Mouse (Mus musculus): ENCODE measurements around the gene Vmn1r2. TPM values are rescaled to one million over a fixed set of nuclear protein-coding genes. Genes with fewer than 3 reads are reported as not detected.
"Not testable (repeated sequence)": the region's sequence is repeated elsewhere in the genome, so short reads cannot be mapped to it uniquely, and the experiment has no call there.

Vmn1r2 gene
- not detected in 2 replicates for polyA plus RNA-seq (2014; fragmentation: Nextera tagmentation; extraction: Ambion mirVana)

DNA sequence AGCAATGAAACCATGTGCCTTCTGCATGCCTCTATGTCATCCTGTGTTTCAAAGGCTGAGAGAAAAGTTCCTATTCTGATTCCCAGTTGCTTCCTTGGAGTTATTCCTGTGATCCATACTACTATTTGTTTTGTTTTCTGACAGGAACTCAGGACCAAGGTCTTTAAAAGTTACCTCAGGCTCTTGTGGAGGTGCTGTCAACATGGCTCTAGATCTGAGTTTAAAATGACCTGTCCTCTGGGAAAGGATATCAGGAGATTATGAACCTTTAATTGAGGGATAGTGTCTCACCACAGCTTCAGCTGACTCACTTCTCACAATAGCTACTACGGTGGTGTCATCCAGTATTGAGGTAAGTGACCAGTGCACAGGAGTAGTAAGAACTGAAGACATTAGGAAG, at the start of gene Vmn1r2:
TSS of gene Vmn1r2 (plus strand) at position 301 of the 400 bp plus-strand sequence.
- H3K9ac ChIP-seq (ENCODE audit: low read depth, low read length); H3K4me2 ChIP-seq (replicated peaks; ENCODE audit: low read depth, low read length); ATAC-seq (ENCODE audit: low FRiP score, low TSS enrichment); H3K4me1 ChIP-seq (ENCODE audit: control insufficient read depth, insufficient read depth, low read length); H3K4me3 ChIP-seq (ENCODE audit: low read length); H3K27me3 ChIP-seq (ENCODE audit: control insufficient read depth, insufficient read depth, low read length); H3K36me3 ChIP-seq (ENCODE audit: control insufficient read depth, insufficient read depth, low read length); H3K27ac ChIP-seq (ENCODE audit: low read depth, low read length); H3K9me3 ChIP-seq (ENCODE audit: control insufficient read depth, low read length): not testable (repeated sequence)
- WGBS, result no CpG with 5 or more reads among the region's 1 CpGs

GRCm38 (mm10) chr4:3147926-3148325, 19.2 kb upstream of the Vmn1r2 start:
- not testable (repeated sequence) for H3K9me3 ChIP-seq (ENCODE audit: control insufficient read depth, low read length); H3K27me3 ChIP-seq (ENCODE audit: control insufficient read depth, insufficient read depth, low read length); H3K4me3 ChIP-seq (ENCODE audit: low read length); ATAC-seq (ENCODE audit: low FRiP score, low TSS enrichment); H3K36me3 ChIP-seq (ENCODE audit: control insufficient read depth, insufficient read depth, low read length); H3K9ac ChIP-seq (ENCODE audit: low read depth, low read length); H3K4me1 ChIP-seq (ENCODE audit: control insufficient read depth, insufficient read depth, low read length); H3K27ac ChIP-seq (ENCODE audit: low read depth, low read length); H3K4me2 ChIP-seq (replicated peaks; ENCODE audit: low read depth, low read length)
- WGBS, result no CpG with 5 or more reads among the region's 3 CpGs

GRCm38 (mm10) chr4:3153320-3153719, 13.8 kb upstream of the Vmn1r2 start:
- H3K36me3 ChIP-seq (ENCODE audit: control insufficient read depth, insufficient read depth, low read length); ATAC-seq (ENCODE audit: low FRiP score, low TSS enrichment); H3K4me1 ChIP-seq (ENCODE audit: control insufficient read depth, insufficient read depth, low read length); H3K9ac ChIP-seq (ENCODE audit: low read depth, low read length); H3K9me3 ChIP-seq (ENCODE audit: control insufficient read depth, low read length); H3K27ac ChIP-seq (ENCODE audit: low read depth, low read length); H3K27me3 ChIP-seq (ENCODE audit: control insufficient read depth, insufficient read depth, low read length); H3K4me3 ChIP-seq (ENCODE audit: low read length); H3K4me2 ChIP-seq (replicated peaks; ENCODE audit: low read depth, low read length): not testable (repeated sequence)
- 62% methylated on average over 2 of the region's 2 CpGs for WGBS

DNA sequence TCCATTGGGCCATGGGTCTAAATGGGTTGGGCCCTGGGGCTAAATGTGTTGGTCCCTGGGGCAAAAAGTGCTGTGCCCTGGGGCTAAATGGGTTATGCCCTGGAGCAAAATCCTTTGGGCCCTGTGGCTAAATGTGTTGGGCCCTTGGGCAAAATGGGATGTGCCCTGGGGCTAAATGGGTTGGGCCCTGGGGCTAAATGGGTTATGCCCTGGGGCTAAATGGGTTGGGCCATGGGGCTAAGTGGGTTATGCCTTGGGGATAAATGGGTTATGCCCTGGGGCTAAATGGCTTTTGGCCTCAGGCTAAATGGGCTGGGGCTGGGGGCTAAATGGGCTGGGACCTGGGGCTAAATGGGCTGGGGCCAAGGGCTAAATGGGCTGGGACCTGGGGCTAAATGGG, 2.7 kb upstream of the Vmn1r2 start:
- not testable (repeated sequence) for H3K4me2 ChIP-seq (replicated peaks; ENCODE audit: low read depth, low read length); ATAC-seq (ENCODE audit: low FRiP score, low TSS enrichment); H3K36me3 ChIP-seq (ENCODE audit: control insufficient read depth, insufficient read depth, low read length); H3K27ac ChIP-seq (ENCODE audit: low read depth, low read length); H3K27me3 ChIP-seq (ENCODE audit: control insufficient read depth, insufficient read depth, low read length); H3K4me3 ChIP-seq (ENCODE audit: low read length); H3K9me3 ChIP-seq (ENCODE audit: control insufficient read depth, low read length); H3K9ac ChIP-seq (ENCODE audit: low read depth, low read length); H3K4me1 ChIP-seq (ENCODE audit: control insufficient read depth, insufficient read depth, low read length)

DNA sequence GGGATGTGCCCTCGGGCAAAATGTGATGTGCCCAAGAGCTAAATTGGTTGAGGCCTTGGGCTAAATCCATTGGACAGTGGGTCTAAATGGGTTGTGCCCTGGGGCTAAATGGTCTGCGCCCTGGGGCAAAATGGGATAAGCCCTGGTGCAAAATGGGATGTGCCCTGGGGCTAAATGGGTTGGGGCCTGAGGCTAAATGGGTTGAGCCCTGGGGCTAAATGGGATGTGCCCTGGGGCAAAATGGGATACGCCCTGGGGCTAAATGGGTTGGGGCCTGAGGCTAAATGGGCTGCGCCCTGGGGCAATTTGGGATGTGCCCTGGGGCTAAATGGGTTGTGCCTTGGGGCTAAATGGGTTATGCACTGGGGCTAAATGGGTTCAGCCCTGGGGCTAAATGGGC, 2.1 kb upstream of the Vmn1r2 start:
- Histone ChIP-seq H3K4me2 (replicated peaks; ENCODE audit: low read depth, low read length) (no peak overlapping the region), H3K27ac (ENCODE audit: low read depth, low read length) (no peak overlapping the region), H3K27me3 (ENCODE audit: control insufficient read depth, insufficient read depth, low read length) (no peaks in the 10 kb centered on the region), H3K9me3 (ENCODE audit: control insufficient read depth, low read length) (peaks cover 8% of the 10 kb centered on the region), H3K36me3 (ENCODE audit: control insufficient read depth, insufficient read depth, low read length) (no peaks in the 10 kb centered on the region), H3K9ac (ENCODE audit: low read depth, low read length) (no peak overlapping the region), H3K4me1 (ENCODE audit: control insufficient read depth, insufficient read depth, low read length) (no peaks in the 10 kb centered on the region), H3K4me3 (ENCODE audit: low read length) (no peak overlapping the region)
- WGBS, result 90% methylated on average over 4 of the region's 4 CpGs
- no peak for ATAC-seq (ENCODE audit: low FRiP score, low TSS enrichment)

DNA sequence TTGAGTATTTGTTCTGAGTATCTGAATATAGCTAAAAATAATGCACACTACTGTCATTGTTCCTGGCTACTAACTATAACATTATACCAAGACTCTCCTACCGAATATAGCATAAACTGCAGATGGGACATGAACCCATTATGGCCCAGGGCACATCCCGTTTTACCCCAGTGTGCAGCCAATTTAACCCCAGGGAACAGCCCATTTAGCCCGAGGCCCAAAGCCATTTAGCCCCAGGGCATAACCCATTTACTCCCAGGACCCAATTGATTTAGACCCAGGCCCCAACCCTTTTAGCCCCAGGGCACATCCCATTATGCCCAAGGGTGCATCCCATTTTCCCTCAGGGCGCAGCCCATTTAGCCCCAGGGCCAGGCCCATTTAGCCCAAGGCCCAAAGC, 7.5 kb downstream of the Vmn1r2 start:
- H3K27ac ChIP-seq (ENCODE audit: low read depth, low read length); H3K9ac ChIP-seq (ENCODE audit: low read depth, low read length); H3K4me1 ChIP-seq (ENCODE audit: control insufficient read depth, insufficient read depth, low read length); H3K4me3 ChIP-seq (ENCODE audit: low read length); H3K27me3 ChIP-seq (ENCODE audit: control insufficient read depth, insufficient read depth, low read length); H3K36me3 ChIP-seq (ENCODE audit: control insufficient read depth, insufficient read depth, low read length); ATAC-seq (ENCODE audit: low FRiP score, low TSS enrichment); H3K4me2 ChIP-seq (replicated peaks; ENCODE audit: low read depth, low read length): not testable (repeated sequence)
- WGBS, result 80% methylated on average over 4 of the region's 4 CpGs
- peaks cover 11% of the 10 kb centered on the region for H3K9me3 ChIP-seq (ENCODE audit: control insufficient read depth, low read length)

DNA sequence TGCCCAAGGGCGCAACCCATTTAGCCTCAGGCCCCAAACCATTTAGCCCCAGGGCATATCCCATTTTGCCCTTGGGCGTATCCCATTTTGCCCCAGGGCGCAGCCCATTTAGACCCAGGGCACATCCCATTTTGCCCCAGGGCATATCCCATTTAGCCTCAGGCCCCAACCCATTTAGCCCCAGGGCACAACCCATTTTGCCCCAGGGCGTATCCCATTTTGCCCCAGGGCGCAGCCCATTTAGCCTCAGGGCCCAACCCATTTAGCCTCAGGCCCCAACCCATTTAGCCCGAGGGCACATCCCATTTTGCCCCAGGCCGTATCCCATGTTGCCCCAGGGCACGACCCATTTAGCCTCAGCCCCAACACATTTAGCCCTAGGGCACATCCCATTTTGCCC, 8.6 kb downstream of the Vmn1r2 start:
- H3K9ac ChIP-seq (ENCODE audit: low read depth, low read length); ATAC-seq (ENCODE audit: low FRiP score, low TSS enrichment); H3K4me2 ChIP-seq (replicated peaks; ENCODE audit: low read depth, low read length); H3K36me3 ChIP-seq (ENCODE audit: control insufficient read depth, insufficient read depth, low read length); H3K27ac ChIP-seq (ENCODE audit: low read depth, low read length); H3K4me1 ChIP-seq (ENCODE audit: control insufficient read depth, insufficient read depth, low read length); H3K27me3 ChIP-seq (ENCODE audit: control insufficient read depth, insufficient read depth, low read length); H3K4me3 ChIP-seq (ENCODE audit: low read length): not testable (repeated sequence)
- 94% methylated on average over 5 of the region's 8 CpGs for WGBS
- peaks cover 18% of the 10 kb centered on the region for H3K9me3 ChIP-seq (ENCODE audit: control insufficient read depth, low read length)

DNA sequence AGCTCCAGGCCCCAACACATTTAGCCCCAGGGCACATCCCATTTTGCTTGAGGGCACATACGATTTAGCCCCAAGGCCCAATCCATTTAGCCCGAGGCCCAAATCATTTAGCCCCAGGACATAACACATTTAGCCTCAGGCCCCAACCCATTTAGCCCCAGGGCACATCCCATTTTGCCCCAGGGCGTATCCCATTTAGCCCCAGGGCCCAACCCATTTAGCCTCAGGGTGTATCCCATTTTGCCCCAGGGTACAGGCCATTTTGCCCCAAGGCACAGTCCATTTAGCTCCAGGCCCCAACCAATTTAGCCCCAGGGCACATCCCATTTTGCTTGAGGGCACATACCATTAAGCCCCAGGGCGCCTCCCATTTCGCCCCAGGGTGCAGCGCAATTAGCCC, 9.1 kb downstream of the Vmn1r2 start:
- H3K9me3 ChIP-seq (ENCODE audit: control insufficient read depth, low read length), result peaks cover 18% of the 10 kb centered on the region
- not testable (repeated sequence) for H3K27me3 ChIP-seq (ENCODE audit: control insufficient read depth, insufficient read depth, low read length); H3K4me2 ChIP-seq (replicated peaks; ENCODE audit: low read depth, low read length); H3K9ac ChIP-seq (ENCODE audit: low read depth, low read length); H3K36me3 ChIP-seq (ENCODE audit: control insufficient read depth, insufficient read depth, low read length); H3K4me1 ChIP-seq (ENCODE audit: control insufficient read depth, insufficient read depth, low read length); H3K4me3 ChIP-seq (ENCODE audit: low read length); ATAC-seq (ENCODE audit: low FRiP score, low TSS enrichment); H3K27ac ChIP-seq (ENCODE audit: low read depth, low read length)
- WGBS, result 90% methylated on average over 6 of the region's 6 CpGs

- H3K36me3 ChIP-seq (ENCODE audit: control insufficient read depth, insufficient read depth, low read length); H3K27ac ChIP-seq (ENCODE audit: low read depth, low read length); H3K4me3 ChIP-seq (ENCODE audit: low read length); H3K4me1 ChIP-seq (ENCODE audit: control insufficient read depth, insufficient read depth, low read length); H3K9ac ChIP-seq (ENCODE audit: low read depth, low read length); ATAC-seq (ENCODE audit: low FRiP score, low TSS enrichment); H3K4me2 ChIP-seq (replicated peaks; ENCODE audit: low read depth, low read length); H3K27me3 ChIP-seq (ENCODE audit: control insufficient read depth, insufficient read depth, low read length): not testable (repeated sequence)
- H3K9me3 ChIP-seq (ENCODE audit: control insufficient read depth, low read length), result peaks cover 18% of the 10 kb centered on the region
- 89% methylated on average over 10 of the region's 10 CpGs for WGBS
Measured at GRCm38 (mm10) chr4:3176746-3177490, 9.8 kb downstream of the Vmn1r2 start.
